Mouse (Mus musculus) thymus, postnatal 10 days (tissue): ENCODE measurements around the gene Prkca.
A peak's percentile ranks its signal among the peaks of the same experiment; 100 is the strongest.

Source experiments
- DNase-seq, 2 experiments: peaks; one replicate each; pipeline ENCODE4 v3.0.0; 2021; ENCODE audit warnings: low spot score in 2 of 2

Gene Prkca

DNA sequence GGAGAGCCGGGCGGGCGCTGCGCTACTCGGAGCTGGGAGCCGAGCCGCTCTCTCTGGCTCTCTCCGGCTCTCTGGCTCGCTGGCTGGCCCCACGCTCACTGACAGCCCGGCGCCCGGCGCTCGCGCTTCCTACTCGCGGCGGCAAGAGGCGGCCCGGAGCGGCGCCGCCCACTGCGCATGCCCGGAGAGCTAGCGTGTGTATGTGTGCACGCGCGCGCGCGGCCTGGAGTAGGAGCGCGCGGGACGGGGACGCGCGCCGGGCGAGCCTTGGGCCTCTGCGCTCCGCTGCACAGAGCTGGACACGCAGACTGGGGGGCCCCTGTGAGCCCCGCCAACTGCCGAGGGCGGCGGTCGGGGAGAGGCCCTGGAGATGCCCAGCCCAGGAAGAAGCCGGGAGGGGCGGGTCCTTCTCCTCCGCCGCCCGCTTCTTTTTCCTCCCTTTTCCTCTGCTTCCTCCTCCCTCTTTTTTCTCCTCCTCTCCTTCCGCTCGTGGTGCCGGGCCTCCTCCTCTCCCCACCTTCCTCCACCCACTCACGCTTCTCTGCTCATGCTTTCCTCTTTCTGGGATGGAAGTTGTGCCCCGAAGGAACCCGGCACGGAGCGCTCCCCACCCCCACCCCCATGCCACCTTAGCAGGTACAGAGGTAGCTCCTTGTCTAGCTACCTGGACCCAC lies at the start of gene Prkca:
Prkca (minus strand) TSS at position 140 of the 674 bp plus-strand sequence.
- DNase-seq = peak; percentile 85 to 96

DNA sequence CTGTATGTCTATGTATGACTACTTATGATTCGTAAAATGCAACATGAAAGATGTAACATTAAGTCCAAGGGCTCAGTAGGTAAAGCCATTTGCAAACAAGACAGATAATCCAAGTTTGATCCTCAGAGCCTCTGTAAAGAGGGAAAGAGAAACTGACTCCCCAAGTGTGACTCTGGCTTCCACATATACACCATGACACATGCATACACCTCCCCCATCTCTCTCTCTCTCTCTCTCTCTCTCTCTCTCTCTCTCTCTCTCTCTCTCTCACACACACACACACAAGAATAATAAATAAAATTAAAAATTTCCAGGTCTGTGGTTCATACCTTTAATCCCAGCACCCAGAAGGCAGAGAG lies 41.9 kb upstream of the Prkca start:
- DNase-seq = no peak

- DNase-seq = no peak
These were observed 41.4 kb upstream of the Prkca start for GRCm38 (mm10) chr11:108384920-108385665.

DNA sequence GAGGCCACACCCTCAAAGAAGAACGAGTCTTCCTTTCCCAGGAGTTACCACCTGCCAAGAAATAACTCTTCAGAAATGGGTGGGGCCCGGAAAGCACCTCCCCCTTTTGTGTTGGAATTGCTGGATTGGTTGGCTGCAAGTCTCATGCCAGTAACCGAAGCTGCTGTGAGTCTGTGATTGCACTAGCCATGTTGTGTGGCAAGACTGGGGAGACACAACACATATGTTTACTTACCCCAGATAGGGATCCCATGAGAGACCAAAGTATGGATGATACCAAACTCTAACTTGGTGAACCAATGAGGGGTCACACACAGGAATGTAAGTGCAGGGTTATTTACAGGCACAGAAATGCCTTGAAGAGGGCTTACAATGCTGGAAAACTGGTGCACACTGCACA lies 38.9 kb upstream of the Prkca start:
- DNase-seq = no peak

DNA sequence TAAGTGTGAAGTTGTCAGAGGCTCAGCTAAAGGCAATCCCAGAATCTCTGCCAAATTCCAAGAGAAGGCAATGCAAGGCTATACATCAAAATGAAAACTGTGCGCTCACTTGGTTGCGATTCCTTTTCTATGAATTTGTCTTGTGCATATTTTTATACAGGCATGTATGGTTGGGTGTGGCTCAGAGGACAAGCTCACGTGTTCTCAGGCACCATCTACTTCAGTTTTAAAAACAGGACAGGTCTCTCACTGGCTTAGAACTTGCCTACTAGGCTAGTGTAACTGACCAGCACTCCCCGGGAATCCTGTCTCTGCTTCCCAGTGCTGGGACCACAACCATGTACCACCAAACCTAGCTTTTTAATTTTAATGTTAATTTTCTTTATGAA lies 34.6 kb upstream of the Prkca start:
- no peak for DNase-seq

GRCm38 (mm10) chr11:108377680-108378362 lies 34.1 kb upstream of the Prkca start:
- peak; percentile 40 to 75 for DNase-seq

GRCm38 (mm10) chr11:108376815-108377214 lies 33.1 kb upstream of the Prkca start:
- DNase-seq = no peak

DNA sequence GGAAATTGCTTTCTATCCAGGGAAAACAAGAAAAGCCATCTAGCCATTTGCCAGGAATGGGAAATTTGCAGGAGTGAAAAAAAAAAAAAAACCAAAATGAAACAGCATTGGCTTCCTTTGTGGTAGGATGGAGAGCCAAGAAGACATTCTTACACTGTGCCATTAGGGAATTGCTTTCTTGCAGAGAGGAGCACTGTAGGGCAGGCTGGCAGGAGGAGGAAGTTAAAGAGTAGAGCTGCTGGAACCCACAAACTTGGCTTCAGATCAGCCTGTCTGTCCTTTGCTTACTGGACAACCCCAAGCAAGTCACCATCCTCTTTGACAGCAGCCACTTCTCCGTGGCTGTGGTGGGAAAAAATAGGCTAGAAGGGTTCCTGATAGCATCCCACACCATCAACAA lies 23.3 kb upstream of the Prkca start:
- DNase-seq = no peak

DNA sequence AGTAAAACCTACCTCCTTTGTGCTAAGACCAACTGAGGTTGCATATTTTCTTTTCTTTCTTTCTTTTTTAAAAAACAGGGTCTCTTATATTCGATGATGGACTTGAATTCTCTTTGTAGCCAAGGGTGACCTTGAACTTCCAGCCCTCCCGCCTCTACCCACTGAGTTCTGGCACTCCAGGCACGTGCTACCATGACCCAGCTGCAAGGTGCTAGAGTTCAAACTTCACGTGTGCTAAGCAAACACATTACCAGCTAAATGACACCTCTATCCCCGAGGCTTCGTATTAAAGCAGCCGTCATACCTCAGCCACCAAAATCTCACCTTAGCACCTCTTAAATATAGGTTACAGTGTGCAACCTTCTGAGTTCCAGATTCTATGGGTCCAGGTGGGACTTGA lies 21.9 kb upstream of the Prkca start:
- DNase-seq = no peak

DNA sequence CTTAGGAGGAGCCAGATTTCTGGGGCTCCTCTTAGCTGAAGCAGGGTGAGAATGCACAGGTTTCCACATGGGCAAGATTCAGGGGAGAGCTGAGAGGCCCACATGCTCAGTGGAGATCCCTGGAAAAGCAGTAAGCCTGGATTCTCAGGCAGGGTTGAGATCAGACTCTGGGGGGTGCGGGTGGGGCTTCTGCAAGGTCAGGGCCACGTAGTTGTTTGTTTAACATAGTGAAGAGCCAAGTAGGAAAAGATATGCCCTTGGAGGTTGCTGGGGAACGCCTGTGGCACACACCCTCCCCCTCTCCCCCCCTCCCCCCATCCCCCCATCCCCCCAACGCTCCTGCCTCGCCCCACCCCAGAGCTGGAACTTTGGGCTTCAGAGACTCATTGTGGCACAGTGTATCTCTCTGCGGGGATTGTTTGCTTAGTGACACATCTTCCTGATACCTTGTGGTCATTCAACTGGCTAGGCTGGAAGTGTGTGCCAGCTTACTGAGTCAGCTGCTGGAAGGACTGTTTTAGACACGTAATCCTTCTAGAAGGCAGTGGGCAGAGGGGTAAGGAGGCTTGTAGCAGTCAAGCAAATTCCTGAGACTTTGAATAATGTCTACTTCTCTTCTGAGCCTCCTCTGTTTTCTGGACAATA lies 21.3 kb upstream of the Prkca start:
- no peak for DNase-seq

DNA sequence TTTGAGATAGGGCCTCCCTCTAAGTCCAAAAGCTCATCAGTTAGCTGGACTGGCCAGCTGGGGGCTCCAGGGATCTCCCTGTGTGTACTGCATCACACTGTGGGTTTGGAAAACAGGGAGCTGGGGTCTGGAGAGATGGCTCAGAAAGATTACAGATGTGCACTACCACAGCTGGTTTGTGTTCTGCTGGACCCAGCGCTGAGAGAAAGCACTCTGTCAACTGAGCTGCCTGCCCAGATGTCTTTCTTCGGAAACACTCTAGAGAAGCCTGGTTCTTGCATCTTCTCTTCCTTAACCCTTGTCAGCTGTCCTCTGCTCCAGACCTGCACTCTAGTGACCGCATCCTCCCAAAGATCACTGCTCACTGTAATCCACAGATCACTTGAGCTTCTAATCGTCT lies 20.3 kb upstream of the Prkca start:
- no peak for DNase-seq

GRCm38 (mm10) chr11:108362965-108363364 lies 19.2 kb upstream of the Prkca start:
- no peak for DNase-seq

GRCm38 (mm10) chr11:108360983-108361382 lies 17.3 kb upstream of the Prkca start:
- DNase-seq = no peak

DNA sequence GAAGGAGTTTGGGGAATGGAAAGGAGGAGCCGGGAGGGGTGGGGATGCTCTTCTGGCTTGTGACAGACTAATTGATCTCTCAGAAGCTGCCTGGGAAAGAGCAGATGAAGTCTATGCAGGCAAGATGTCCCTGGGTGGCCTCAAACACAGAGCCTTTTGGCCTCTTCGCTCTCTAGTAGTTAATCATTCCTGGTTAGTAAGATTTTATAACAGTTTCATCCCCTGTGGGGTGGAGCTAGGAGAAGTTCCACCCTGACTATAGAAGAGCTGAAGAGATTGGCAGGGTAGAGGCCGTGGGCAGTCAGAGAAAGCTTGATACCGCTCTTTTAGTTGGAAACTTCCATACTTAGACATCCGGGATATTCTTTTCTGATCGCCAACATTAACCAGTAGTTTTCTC lies 15.2 kb upstream of the Prkca start:
- no peak for DNase-seq

- no peak for DNase-seq
These were observed 12.3 kb upstream of the Prkca start for GRCm38 (mm10) chr11:108356020-108356419.

- no peak for DNase-seq
These were observed 9.2 kb upstream of the Prkca start for GRCm38 (mm10) chr11:108352842-108353388.

DNA sequence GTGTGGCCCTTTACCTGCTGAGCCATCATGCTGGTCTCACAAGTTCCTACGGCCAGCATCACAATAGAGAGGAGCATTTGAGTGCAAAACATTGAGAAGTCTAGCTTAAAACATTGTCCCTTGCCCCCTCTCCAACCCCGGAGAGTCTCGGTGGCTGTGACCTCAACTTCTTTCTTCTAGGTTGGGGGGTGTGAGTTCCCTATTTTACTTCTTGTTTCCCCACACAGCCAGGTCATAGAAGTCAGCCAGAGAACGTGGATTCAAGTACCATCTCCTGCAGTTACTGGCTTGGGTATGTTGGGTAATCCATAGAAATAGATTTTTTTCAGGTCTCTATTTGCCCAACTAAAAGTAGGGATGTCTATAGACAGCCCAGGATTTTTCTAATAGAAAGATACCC lies 7.1 kb upstream of the Prkca start:
- no peak for DNase-seq

DNA sequence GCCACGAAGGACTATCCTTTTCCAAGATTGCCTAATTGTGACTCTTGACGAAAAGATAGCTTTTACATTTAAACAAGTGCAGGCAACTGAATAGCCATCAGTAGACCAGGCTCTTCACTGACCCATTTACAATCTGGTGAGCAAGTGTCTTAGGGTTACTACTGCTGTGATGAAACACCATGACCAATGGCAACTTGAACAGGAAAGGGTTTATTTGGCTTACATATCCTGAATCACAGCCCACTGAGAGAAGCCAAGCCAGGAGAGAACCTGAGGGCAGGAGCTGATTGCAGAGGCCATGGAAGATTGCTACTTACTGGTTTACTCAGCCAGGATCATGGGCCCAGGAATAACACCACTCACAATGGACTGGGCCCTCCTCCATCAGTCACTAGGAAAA lies 1.6 kb upstream of the Prkca start:
- DNase-seq = no peak

DNA sequence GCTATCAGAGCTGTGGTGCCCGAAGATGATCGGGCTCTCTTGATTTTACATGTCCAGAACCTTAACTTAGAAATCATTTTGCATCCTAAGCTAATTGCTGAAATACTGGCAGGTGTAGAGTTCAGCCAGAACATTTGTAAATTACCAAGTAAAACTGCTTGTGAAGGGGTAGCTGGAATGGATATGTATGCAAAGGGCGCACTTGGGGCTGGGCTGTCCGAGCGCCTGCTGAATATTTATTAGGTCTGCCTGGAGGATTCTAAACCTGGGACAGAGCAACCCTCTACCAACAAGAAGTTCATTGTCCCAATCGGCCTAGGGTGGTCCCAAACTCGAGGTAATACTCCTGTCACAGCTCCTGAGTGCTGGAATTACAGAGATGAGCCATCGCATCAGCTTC lies 1.0 kb upstream of the Prkca start:
- no peak for DNase-seq

DNA sequence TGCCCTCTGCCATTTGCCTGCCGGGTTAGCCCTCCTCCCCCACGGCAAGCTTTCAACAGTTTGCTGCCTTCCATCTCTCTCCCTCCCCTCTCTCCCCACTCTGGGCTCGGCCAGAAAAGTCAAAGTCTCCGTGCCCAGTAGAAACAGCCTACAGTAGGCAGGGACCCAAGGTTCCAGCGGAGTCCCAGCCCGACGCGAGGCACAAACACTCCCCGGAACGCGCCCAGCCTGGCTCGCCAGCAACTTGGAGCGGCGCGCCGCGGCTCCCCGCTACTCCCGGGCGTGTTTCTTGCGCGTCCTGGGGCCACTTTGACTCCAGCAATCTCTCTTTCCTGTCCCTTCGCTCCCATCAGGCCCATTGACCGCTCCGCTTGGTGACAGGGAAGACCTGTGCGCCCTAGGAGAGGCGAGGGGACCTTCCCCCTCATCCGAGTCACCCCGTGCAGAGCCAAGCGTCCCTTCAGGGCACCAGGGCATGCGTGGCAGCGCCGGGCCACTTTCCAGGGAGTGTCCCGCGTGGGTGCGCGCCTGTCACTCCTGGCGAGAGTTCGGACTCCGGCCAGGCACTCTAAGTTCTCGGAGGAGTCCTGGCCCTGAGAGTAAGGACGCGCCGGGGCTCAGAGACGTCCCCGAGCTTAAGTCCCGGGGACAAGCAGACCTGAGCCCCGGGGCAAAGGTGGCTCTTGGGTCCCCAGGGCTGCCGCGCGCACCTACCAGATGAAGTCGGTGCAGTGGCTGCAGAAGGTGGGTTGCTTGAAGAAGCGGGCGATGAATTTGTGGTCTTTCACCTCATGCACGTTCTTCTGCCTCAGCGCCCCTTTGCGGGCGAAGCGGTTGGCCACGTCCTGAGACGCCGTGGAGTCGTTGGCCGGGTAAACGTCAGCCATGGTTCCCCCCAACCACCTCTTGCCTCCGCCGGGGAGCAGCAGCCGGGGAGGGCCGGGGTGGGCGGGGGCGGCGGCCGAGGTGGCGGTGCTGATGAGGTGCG lies 653 bp downstream of the Prkca start, which contains the start of gene Apoh:
Apoh (plus strand) TSS at position 574 of the 988 bp plus-strand sequence.
- peak; percentile 43 to 50 for DNase-seq

DNA sequence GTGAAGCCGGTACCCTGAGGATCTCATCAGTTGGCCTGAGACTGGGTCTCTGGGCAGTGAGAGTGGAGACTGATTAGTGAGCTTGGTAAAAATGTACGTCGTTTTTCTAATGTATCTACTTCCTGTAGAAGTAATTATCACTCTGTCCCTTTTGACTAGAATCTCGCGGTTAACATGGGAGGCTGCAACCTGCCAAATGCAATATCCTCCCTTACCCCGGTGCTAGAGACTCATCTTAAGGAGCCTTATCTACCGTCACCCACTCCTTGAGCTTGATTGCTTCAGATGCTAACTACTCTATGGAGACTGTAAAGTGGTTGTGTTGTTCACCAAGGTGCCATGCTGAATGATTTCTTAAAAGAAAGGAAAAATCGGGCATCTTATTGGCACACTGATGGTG lies 1.9 kb downstream of the Prkca start:
- peak in 1 of 2 experiments; percentile 20 for DNase-seq
